Mouse (Mus musculus) neural tube, embryonic 11.5 days (tissue): ENCODE results near the gene Ifna12. TPM values are rescaled to one million over a fixed set of nuclear protein-coding genes. Genes with fewer than 3 reads are reported as not detected.
"Not testable (repeated sequence)": the region's sequence is repeated elsewhere in the genome, so short reads cannot be mapped to it uniquely, and the experiment has no call there.

Experiments
- ATAC-seq: fragments of 200-750 bp; cut with Nextera tagmentation; 2 replicates; pipeline ENCODE4 v1.8.0; 2017; ENCODE audit warnings: moderate number of reproducible peaks, mild to moderate bottlenecking, moderate TSS enrichment, moderate library complexity; ENCODE audit not compliant: insufficient read depth, low FRiP score, low TSS enrichment
- DNase-seq: peaks from one replicate; pipeline ENCODE4 v3.0.0-alpha.2; 2015; ENCODE audit warnings: low spot score
- H3K27ac ChIP-seq: fragments of 300-500 bp; sonication (generic); 2 replicates; pipeline ENCODE4 v1.5.1; 2014; ENCODE audit warnings: low read depth, mild to moderate bottlenecking, low read length
- H3K27me3 ChIP-seq: fragments of 300-500 bp; sonication (generic); 2 replicates; pipeline ENCODE4 v1.6.1; 2014; ENCODE audit warnings: mild to moderate bottlenecking, low read length, mixed read lengths; ENCODE audit not compliant: control insufficient read depth, insufficient read depth
- H3K36me3 ChIP-seq: fragments of 300-500 bp; sonication (generic); 2 replicates; pipeline ENCODE4 v1.6.1; 2014; ENCODE audit warnings: mild to moderate bottlenecking, low read length, moderate library complexity, mixed read lengths; ENCODE audit not compliant: control insufficient read depth, insufficient read depth
- H3K4me1 ChIP-seq: fragments of 300-500 bp; sonication (generic); 2 replicates; pipeline ENCODE4 v1.6.1; 2014; ENCODE audit warnings: low read length, mixed read lengths; ENCODE audit not compliant: control insufficient read depth, insufficient read depth
- H3K4me2 ChIP-seq: fragments of 300-500 bp; sonication (generic); 2 replicates; pipeline ENCODE4 v1.6.1; 2014; ENCODE audit warnings: low read depth, mild to moderate bottlenecking, moderate library complexity
- H3K4me3 ChIP-seq: fragments of 300-500 bp; sonication (generic); 2 replicates; pipeline ENCODE4 v1.5.1; 2014; ENCODE audit warnings: low read depth, low read length
- H3K9ac ChIP-seq: fragments of 300-500 bp; sonication (generic); 2 replicates; pipeline ENCODE4 v1.6.1; 2014; ENCODE audit warnings: mild to moderate bottlenecking, low read length
- H3K9me3 ChIP-seq: fragments of 300-500 bp; sonication (generic); 2 replicates; pipeline ENCODE4 v1.6.1; 2016; ENCODE audit warnings: low read length; ENCODE audit not compliant: control insufficient read depth
- polyA plus RNA-seq: library from polyadenylated mRNA; unstranded; fragments of >200 nt; fragmentation: Nextera tagmentation; extraction: Ambion mirVana; gene quantifications from 2 replicates; pipeline ENCODE4 v1.2.1, GENCODE M21; 2014

Gene Ifna12
- polyA plus RNA-seq, 1 experiment from 2014 or later: not detected

GRCm38 (mm10) chr4:88558145-88558544 is 45.0 kb downstream of the Ifna12 start, which contains the start of gene Ifna15:
Gene Ifna15 (minus strand): TSS chr4:88558245.
- H3K4me2 ChIP-seq, H3K27ac ChIP-seq, H3K36me3 ChIP-seq, H3K27me3 ChIP-seq, DNase-seq, H3K9me3 ChIP-seq, ATAC-seq, H3K9ac ChIP-seq, H3K4me3 ChIP-seq, H3K4me1 ChIP-seq: not testable (repeated sequence)

Other genes starting within 250 kb of the Ifna12 start
- 2.5 and 3.2 TPM in 2 replicates for gene Hacd4, start 164.4 kb downstream of the Ifna12 start, polyA plus RNA-seq
- gene Ifnb1, start 80.6 kb downstream of the Ifna12 start, polyA plus RNA-seq: not detected in 2 replicates
- not detected in 2 replicates for gene Ifna15, start 45.1 kb downstream of the Ifna12 start, polyA plus RNA-seq
- gene Ifna14, start 31.6 kb downstream of the Ifna12 start, polyA plus RNA-seq: not detected in 2 replicates
- not detected in 2 replicates for gene Ifna9, start 11.0 kb downstream of the Ifna12 start, polyA plus RNA-seq
- gene C87499, start 31.0 kb upstream of the Ifna12 start, polyA plus RNA-seq: not detected in 2 replicates
- not detected in 2 replicates for gene Ifna13, start 41.1 kb upstream of the Ifna12 start, polyA plus RNA-seq
- gene Ifna16, start 73.5 kb upstream of the Ifna12 start, polyA plus RNA-seq: not detected in 2 replicates
- not detected in 2 replicates for gene Ifna2, start 80.5 kb upstream of the Ifna12 start, polyA plus RNA-seq
- not detected in 2 replicates for gene Ifnab, start 88.0 kb upstream of the Ifna12 start, polyA plus RNA-seq
- gene Gm26566, start 118.4 kb upstream of the Ifna12 start, polyA plus RNA-seq: 1.9 and 2.1 TPM in 2 replicates
- gene Klhl9, start 119.1 kb upstream of the Ifna12 start, polyA plus RNA-seq: 151 and 152 TPM in 2 replicates
- gene Gm13271, start 151.5 kb upstream of the Ifna12 start, polyA plus RNA-seq: 0.53 TPM in 1 of 2 replicates, not detected in the other
- gene Gm13283, start 156.7 kb upstream of the Ifna12 start, polyA plus RNA-seq: not detected in 2 replicates
- 0.31 and 0.46 TPM in 2 replicates for gene Gm13290, start 170.5 kb upstream of the Ifna12 start, polyA plus RNA-seq
- not detected in 2 replicates for gene Gm13289, start 173.5 kb upstream of the Ifna12 start, polyA plus RNA-seq
- not detected in 2 replicates for gene Gm13272, start 176.5 kb upstream of the Ifna12 start, polyA plus RNA-seq
- gene Ifnz, start 178.8 kb upstream of the Ifna12 start, polyA plus RNA-seq: not detected in 2 replicates
- not detected in 2 replicates for gene Gm13276, start 182.3 kb upstream of the Ifna12 start, polyA plus RNA-seq
- gene Gm13277, start 185.3 kb upstream of the Ifna12 start, polyA plus RNA-seq: not detected in 2 replicates
- not detected in 2 replicates for gene Gm13278, start 188.2 kb upstream of the Ifna12 start, polyA plus RNA-seq
- gene Gm13275, start 191.1 kb upstream of the Ifna12 start, polyA plus RNA-seq: not detected in 2 replicates
- gene Gm13279, start 194.0 kb upstream of the Ifna12 start, polyA plus RNA-seq: not detected in 2 replicates
- gene Gm13285, start 196.3 kb upstream of the Ifna12 start, polyA plus RNA-seq: 0.19 TPM in 1 of 2 replicates, not detected in the other
- not detected in 2 replicates for gene Gm13287, start 199.9 kb upstream of the Ifna12 start, polyA plus RNA-seq
- not detected in 2 replicates for gene Gm13288, start 202.2 kb upstream of the Ifna12 start, polyA plus RNA-seq
- gene Ifna7, start 212.9 kb upstream of the Ifna12 start, polyA plus RNA-seq: not detected in 2 replicates
- not detected in 2 replicates for gene Ifna11, start 216.6 kb upstream of the Ifna12 start, polyA plus RNA-seq
- gene Ifna6, start 224.0 kb upstream of the Ifna12 start, polyA plus RNA-seq: not detected in 2 replicates
- gene Ifna5, start 232.1 kb upstream of the Ifna12 start, polyA plus RNA-seq: not detected in 2 replicates
- not detected in 2 replicates for gene Ifna4, start 238.5 kb upstream of the Ifna12 start, polyA plus RNA-seq
- gene Ifna1, start 246.7 kb upstream of the Ifna12 start, polyA plus RNA-seq: not detected in 2 replicates